Mouse (Mus musculus) ES-CJ7 (cell line): ENCODE results near the gene Fli1.

Experiments used
- DNase-seq: peaks from one replicate; pipeline ENCODE4 v3.0.0; 2011; ENCODE audit warnings: low read depth, low spot score

Gene Fli1

DNA sequence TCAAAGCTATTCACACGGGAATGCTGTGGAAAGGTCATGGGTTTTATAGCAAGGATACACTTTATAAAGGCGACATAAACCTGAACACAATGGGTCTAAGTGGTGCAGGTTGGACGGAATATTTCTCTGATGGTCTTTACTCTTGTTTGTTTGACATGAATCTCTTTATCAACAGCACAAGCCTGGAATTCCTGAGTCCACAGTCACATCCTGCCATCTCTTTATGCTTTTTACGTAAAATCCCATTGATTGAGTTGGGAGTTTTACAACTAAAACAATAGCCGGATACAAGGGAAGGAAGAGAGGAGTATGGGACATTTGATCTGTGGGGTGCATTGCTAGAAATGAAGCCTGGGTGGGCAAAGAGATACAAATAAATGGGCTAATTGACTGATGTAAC lies 16.9 kb downstream of the Fli1 start:
- DNase-seq: no peak

DNA sequence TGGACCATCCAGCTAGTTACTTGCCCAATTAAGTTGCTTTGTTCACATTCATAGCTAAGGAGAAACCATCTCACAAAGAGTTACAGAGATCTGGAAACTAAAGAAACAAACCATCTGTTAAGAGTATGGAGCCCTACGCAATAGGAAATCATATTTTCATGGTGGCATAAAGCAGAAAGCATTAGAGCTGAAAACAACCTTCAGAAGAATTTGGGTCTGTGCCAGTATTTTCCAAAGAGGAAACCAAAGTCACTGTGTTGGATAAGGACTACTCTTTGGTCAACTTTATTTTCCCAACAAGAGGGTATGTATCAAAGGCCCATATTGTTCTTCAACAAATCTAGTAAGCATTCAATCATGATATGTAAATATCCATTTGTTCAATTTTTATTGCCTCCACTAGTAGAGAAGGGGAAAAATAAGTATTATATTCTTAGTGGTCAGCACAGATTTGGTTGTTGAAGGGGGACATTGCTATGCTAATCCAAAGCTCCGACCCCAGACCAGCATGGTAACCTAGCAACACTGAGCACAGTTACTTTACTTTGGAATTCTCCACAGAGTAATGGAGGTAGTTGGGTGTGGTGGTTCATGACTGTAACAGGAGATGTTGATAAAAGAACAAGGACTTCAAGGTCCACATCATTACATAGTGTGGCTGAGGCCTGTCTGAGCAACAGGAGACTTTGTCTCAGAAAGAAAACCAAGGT lies 20.0 kb downstream of the Fli1 start:
- no peak for DNase-seq

DNA sequence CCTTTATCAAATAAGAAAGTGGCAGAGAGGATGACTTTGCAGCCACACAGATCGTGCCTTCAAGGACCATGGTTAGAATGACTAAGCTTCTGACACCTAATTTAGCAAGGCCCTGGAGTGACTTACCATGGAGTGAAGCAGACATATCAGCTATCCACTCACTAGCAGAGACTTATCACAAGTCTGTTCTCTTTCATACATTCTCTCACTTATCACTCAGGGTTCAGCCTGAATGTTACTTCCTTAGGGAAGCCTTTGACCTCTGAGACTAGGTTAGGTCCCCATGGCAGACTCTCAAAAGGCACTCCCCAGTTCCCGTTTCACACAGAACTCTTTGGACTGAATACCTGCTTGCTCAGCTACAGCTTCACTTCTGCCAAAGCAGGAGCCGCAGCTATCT lies 21.3 kb downstream of the Fli1 start:
- DNase-seq: no peak

DNA sequence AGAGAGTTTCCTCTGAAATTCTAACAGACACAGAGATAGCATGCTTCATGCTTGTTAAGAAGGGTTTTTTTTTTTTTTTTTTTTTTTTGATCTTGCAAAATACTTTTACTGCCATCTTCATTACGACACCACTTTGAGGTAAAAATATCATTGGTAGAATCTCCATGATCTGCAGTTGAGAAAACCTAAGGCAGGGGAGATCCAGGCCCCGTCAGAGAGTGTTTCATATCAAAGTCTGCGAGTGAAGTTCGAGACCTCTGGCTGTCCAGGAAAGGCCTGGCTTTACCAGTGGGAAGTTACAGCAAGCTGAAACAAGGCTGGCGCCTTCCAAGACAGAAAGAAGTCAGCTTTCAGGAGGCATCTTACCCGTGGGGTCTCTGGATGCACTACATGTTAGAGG lies 21.8 kb downstream of the Fli1 start:
- DNase-seq: no peak

DNA sequence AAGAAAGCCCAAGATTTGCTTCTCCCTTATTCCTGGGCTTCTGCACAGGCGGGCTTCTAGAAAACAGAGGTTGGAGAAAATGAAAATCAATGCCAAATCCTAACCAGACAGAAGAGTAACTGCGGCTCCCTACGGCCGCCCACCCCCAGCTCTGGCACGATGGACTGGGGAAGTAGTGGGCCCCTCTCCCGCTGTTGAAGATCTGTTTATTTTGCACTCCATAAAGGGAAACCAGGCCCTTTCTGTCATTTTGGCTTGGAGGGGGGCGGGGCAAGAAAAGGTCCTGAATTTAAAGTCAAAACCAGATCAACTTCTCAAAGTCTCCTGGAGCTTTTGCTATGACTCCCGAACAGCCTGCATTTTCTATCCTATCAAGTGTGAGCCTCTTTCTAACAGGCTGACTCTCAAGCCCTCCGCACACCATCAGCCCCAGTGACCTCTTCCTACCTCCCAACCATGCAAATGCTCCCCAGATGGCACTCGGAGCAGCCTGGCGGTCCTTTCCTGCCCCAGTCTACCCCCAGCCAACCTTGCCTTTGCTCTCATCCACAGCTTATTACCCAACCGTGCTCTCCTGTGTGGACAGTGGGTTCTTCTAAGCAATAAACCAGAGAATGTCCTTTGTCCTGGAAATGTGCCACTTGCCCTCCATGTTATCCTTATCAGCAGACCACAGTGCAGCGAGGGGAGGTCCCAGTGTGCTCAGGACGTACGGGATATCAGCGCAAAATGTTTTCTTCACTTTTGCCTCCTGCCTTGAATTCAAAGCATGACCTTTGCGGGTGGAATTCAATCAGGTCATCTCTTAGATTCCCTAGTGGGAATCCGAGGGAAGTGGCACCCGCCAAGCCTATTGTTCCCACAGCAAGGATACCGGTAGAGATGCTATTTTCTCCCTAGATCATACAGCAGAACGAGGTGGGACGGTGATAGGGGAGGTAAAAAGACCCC lies 23.3 kb downstream of the Fli1 start:
- no peak for DNase-seq

DNA sequence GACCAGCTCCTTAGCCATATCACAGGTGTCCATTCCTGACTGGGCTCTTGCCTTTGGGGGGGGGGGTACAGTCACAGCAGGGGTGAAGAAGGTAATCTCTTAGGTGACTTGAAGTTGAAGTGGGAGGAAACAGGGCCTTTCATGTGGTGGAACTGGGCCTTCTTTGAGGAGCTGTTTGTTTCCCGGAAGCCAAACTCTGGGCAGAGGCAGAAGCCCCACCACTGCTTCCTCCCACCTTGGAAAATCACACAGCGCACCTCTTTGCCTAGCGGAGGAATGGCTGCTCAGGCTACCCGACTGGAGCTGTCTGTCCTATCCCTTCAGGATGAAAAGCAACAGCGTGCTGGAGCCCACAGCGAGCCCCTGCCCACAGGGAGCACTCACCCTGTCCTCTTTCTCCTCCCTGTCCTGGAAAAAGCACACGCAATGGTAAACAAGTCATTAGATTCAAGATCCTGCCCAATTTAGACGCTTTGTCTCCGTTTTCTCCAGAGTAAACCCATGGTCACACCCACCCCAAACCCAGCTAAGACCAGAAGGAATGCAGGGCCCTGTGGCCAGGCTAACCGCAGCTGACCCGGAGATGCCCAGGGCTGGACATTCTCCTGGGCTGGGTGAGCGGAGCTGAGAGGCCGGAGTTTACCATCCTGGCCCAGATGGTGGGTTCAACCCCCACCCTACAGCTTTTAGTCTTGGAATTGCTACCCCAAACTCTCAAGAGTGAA lies 24.1 kb downstream of the Fli1 start:
- no peak for DNase-seq

DNA sequence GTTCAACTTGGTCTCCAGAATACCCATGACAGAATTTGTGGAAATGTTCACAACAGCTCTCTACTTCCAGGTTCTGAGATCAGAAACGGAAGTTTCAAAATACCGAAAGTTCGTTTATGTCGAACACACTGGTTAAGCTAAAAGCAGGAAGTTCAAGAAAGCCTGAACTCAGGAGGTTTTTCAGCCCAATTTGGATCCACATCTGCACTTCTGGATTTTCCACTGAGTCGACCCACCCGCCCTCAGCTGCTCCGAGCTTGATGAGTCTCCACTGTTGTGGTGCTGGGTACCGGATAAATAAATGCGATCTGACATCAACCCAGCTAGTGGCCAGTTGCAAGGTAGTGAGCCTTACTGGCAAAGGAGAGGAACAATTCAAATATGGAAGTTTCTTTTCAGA lies 26.0 kb downstream of the Fli1 start:
- no peak for DNase-seq

DNA sequence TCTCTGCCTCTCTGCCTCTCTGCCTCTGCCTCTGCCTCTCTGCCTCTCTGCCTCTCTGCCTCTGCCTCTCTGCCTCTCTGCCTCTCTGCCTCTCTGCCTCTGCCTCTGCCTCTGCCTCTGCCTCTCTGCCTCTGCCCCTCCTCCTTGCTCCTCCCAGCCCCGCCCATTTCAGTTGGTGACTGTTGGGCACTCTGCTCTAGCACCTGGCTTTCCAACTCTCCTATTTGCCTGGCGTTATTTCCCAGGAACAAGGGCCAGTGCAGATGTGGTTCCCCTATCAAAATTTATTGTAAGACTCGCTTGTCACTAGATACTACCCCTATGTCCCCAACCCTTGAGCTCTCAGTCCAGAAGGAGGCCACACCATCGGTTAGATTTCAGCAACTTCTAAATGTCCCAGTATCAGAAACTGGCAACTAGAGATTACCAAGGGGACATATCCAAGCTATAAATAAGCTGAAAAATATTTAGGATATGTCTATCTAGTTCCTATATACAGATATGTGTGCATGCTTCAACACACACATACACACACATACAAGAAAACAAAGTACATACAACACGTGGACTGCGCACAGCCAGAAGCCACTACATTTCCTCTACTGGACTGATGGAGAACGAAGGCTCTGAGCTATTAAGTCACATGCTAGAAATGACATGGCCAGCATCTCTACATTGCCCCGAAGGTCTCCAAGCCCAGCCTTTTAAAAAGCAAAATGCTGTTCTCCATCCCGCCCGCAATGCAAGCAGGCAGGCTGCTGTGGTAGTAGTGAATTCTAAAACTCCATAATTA lies 26.6 kb downstream of the Fli1 start:
- DNase-seq: no peak

DNA sequence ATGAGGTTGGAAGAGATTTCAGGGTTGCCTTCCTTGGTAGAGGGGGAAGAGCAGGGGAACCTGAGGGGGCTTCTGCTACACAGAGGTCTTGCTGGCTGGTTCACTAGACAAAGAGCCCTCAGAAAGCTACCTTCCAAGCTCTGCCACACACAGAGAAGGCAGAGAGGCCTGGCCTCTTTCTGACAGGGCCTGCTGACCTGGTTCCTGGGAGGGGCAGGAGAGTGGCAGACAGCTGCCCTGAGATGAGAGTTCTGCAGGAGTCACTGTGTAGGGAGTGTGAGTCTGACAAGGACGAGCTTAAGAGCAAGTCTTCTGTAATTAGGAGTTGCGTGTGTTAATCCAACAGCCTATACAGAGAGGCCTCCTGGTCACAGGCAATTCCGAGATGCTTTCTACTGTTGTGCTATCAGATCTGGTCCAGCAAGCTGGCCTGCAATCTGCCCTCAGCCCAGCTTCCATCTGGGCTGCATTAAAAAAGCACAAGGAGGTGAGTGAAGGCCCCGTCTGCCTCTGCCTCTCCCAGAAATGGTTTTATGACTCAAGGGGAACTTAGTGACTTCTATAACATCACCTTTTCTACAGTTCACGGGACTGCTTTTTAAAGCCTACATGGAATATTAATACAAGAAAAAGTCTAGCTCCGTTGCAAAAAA lies 28.1 kb downstream of the Fli1 start:
- no peak for DNase-seq

DNA sequence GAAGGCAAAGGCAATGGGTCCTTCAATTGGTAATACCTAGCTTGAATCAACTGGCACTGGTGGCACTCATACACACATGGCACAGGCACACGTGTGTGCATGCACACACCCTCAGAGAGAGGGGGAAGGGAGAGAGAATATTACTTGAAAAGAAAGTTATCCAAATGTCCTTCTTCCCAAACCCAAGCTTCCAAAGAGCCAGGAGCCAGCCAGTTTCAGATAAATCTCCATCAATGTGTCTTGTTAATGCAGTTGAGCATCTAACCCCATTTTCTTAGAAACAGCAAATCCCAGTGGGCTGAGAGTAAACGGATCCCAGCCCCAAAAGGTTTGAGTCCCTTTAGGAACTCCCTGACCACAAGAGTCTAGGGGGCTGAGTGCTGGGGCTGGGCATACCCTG lies 29.2 kb downstream of the Fli1 start:
- no peak for DNase-seq

DNA sequence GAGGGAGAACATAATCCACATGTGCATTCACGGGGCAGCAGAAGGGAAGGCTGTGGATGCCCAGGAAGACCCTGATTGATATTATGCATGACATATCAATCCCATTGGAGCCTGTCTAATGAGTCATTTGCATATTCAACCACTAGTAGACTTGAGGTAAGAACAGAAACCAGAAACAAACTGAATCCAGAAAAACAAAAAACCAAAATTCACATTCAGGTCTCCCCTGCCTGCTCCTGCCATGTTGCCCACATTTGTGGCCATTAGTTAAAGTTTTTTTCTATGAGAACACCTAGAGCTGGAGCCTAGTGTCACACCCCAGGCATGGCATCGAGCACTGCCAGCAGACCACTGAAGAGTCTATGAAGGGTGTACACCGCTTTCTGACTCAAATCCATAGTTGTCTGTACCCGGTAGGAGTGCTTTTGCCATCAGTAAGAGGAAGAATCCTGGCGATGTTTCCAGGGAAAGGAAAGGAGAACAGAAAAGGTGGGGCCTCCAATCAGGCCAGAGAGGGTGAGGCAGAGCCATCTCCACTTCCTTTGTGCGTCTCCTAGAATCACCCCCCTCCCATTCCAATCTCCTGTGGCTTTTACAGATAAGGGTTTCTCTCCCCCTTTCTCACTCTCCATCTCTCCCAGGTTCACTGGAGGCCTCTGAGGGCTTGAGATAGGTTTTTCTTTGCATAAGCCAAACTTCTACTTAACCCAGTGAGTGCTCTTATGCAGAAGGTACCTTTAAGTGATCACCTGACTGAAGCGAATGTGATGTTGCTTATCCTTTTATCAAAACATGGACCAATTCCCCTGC lies 32.0 kb downstream of the Fli1 start:
- DNase-seq: no peak

DNA sequence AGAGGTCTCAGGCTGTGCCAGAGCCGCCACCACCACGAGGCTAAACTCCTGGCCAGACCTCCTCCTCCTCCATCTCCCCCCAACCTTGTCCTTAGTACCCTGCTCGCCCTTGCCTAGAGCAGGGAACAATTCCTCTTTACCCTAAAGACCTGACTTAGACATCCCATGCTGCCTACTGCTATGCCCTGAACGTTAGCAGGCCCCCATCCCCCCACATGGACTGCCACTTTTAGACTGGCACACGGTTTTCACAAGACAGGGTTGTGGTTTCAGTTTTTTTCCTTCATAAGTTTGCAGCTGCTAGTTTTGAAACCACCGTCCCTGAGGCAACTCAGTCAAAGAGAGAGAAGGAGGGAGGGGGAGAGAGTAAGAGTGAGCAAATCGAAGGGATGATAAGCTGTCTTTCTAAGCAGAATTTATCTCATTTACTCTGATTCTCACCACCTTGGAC lies 32.9 kb downstream of the Fli1 start:
- DNase-seq: no peak

DNA sequence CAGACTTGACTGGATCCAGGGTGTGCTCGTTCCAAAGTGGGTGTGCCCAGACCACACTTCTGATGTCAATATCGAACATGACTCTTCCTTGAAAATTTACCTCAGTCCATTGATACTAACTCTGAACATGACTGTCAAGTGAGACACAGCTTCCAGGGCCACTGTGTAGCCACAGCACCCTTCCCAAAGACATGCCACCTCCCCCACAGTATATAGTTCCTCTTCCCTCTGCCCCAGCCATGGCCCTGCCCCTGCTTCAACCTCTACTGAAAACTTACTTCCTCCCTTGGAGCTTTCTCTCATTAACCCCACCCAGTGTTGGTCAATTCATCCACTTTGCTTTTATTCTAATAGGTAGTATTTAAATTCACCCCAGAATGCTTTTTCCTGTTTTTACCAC lies 34.0 kb downstream of the Fli1 start:
- DNase-seq: no peak

DNA sequence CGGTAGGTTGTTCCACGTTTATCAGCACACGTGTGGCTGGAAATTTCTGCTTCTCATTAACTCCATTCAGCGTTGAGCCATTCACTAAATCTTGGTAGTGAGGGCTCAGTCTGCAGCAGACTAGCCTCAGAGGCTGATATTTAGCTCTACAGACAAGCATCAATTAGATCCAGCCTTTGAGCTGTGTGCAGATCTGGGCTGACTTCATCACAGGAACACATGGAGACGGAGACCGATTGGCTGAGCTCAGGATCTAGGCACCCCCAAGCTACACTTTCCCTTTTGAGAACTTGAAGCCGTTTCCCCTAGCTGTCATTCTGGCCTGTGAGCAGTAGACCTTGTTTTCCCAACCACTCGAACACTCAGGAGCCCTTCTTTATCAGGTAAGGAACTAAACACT lies 34.5 kb downstream of the Fli1 start:
- DNase-seq: no peak

DNA sequence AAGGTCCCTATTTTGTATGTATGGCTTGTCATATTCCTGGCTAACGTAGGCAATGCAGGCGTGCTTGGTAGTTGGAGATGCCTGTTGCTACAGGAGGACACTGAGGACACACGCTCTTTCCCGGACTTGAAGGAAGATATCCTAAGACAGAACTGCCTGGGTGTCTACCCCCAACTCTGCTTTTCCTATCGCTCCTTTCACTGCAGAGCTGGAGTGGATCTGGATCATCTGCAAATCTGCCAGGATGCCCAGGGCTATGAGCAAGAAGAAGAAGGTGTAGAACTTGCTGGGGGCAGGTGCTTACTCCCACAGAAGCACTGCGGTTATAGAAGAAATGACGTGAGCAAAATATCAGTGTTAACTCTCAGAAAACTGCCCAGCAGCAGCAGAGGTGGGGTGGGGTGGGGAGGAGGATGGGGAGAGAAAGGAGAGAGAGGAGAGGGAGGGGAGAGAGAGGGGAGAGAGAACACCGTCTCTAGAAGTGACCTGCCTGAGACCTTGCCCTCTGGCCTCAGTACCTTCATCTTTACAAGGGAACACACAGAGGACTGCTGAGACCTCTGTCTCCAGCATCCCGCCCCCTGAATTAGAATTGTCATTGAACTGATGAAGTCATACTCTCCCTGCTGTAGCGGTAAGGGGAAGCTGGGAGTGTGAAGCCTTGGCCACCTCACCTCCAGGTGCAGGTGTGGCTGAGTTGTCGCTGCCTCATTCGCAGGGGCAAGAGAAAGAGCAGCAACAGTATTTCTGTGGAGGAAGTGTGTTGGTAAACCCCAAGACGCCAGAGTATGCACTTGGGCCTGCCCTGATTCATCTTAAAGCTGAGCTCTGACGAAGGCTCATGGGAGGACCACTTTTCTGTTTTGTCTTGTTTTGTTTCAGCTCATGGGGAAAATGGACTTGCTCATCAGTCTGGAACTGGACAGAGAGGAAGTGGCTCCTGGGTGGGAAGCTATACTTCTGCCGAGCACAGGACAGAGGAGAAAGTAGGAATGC lies 35.5 kb downstream of the Fli1 start:
- no peak for DNase-seq

DNA sequence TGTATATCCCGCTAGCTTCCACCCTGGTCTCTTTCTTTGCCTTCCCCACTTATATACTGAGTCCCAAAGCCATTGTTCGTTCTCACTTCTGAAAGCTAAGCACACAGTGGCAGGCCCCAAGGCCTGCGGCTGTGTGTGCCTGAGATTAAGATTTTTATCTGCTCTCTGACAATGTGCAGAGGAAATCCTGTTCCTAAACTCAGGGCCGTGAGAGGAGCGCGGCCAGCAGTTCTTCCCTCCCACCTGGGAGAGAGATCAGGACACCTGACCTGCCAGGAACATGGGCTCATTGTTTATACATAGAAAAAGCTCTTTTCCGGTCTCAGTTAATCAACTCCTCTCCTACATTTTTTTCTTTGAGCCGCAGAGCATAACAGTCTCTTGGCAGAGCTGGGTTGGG lies 36.5 kb downstream of the Fli1 start:
- DNase-seq: no peak

DNA sequence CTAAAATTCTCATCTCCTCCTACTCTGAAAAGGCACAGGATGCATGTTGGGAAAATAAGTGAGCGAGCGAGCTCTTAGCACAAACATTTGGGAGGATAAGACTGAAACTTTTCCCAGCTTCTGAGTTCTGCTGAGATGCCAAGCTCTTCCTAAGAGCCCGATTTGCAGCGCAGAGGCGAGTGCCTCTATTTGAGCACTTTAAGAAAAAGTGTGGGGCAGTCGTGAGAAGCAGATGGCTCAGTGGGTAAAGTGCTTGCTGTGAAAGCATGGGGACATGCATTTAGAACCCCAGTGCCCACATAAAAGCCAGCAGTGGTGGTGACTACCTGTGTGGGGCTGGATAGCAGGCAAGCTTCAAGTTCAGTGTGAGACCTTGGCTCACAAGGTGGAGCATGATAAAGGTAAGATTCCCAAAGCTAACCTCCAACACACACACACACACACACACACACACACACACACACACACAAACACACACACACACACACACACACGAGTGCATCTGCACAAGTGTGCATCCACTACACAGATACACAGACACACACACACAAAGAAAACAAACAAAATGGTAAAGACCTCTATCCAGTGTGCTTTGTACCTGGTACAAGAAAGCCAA lies 37.1 kb downstream of the Fli1 start:
- no peak for DNase-seq

DNA sequence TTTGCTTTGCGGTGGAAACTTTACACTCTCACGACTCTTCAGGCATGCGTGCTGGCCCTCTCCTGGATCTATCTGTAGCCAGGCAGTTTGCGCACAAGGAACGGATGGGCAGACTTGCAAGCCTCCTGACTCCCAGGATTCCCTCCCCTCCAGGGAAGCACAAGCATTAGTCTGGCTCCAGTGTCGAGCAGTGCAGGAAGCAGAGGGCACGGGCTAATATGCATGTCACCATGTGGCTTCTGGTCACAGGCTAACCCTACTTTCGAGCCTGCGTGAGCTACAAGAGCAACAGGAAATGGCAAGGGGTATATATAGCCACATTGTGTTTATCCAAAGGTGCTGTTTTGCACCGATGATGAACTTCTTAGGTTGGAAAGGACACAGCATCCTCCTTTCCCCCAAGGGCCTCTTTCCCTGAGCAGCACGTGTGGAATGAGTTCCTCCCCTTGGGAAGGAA lies 38.6 kb downstream of the Fli1 start:
- DNase-seq: no peak
